Mouse (Mus musculus) hindbrain, embryonic 13.5 days (tissue): ENCODE data around the gene L2hgdh. TPM values are rescaled to one million over a fixed set of nuclear protein-coding genes. Genes with fewer than 3 reads are reported as not detected.
A peak's percentile ranks its signal among the peaks of the same experiment; 100 is the strongest.

Experiments
- ATAC-seq: fragments of 200-750 bp; cut with Nextera tagmentation; 2 replicates; pipeline ENCODE4 v1.8.0; 2017; ENCODE audit warnings: moderate TSS enrichment; ENCODE audit not compliant: low FRiP score
- H3K27ac ChIP-seq: fragments of 300-500 bp; sonication (generic); 2 replicates; pipeline ENCODE4 v1.5.1; 2015; ENCODE audit warnings: inconsistent platforms, mild to moderate bottlenecking, moderate library complexity
- H3K27me3 ChIP-seq: fragments of 300-500 bp; sonication (generic); 2 replicates; pipeline ENCODE4 v1.6.1; 2015; ENCODE audit warnings: mild to moderate bottlenecking, inconsistent platforms
- H3K36me3 ChIP-seq: fragments of 300-500 bp; sonication (generic); 2 replicates; pipeline ENCODE4 v1.6.1; 2015; ENCODE audit warnings: mild to moderate bottlenecking, inconsistent platforms
- H3K4me1 ChIP-seq: fragments of 300-500 bp; sonication (generic); replicated peaks from 2 replicates; pipeline ENCODE4 v1.6.1; 2015; ENCODE audit warnings: inconsistent platforms
- H3K4me2 ChIP-seq: fragments of 300-500 bp; sonication (generic); 2 replicates; pipeline ENCODE4 v1.6.1; 2015; ENCODE audit warnings: inconsistent platforms, mild to moderate bottlenecking, moderate library complexity
- H3K4me3 ChIP-seq: fragments of 300-500 bp; sonication (generic); 2 replicates; pipeline ENCODE4 v1.5.1; 2015; ENCODE audit warnings: mild to moderate bottlenecking, inconsistent platforms
- H3K9ac ChIP-seq: fragments of 300-500 bp; sonication (generic); 2 replicates; pipeline ENCODE4 v1.6.1; 2015; ENCODE audit warnings: mild to moderate bottlenecking, inconsistent platforms
- H3K9me3 ChIP-seq: fragments of 300-500 bp; sonication (generic); 2 replicates; pipeline ENCODE4 v1.6.1; 2016; ENCODE audit warnings: inconsistent platforms
- WGBS: fragments of 180-500 bp; shearing (Covaris S2); methylation state at CpG from one replicate; pipeline ENCODE4 v1.1.7; 2015; 5-methylcytosine and 5-hydroxymethylcytosine counted together
- polyA plus RNA-seq: library from polyadenylated mRNA; unstranded; fragments of >200 nt; fragmentation: Nextera tagmentation; extraction: Ambion mirVana; gene quantifications from 2 replicates; pipeline ENCODE4 v1.2.1, GENCODE M21; 2015

L2hgdh gene
- polyA plus RNA-seq, 1 experiment from 2014 or later: 11.5 TPM

GRCm38 (mm10) chr12:69723376-69723775, 1.3 kb downstream of the L2hgdh start:
- no peak overlapping the region for H3K4me3 ChIP-seq

GRCm38 (mm10) chr12:69722857-69723256, 1.8 kb downstream of the L2hgdh start:
- Histone ChIP-seq H3K36me3 (peaks cover 29% of the 10 kb centered on the region), H3K27me3 (no peaks in the 10 kb centered on the region), H3K27ac (no peak overlapping the region), H3K4me3 (no peak overlapping the region), H3K4me1 (peaks cover 18% of the 10 kb centered on the region), H3K9me3 (peaks cover 14% of the 10 kb centered on the region; the same call in 1 of the 2 replicates), H3K9ac (no peak overlapping the region), H3K4me2 (no peak overlapping the region)
- 88% methylated on average over 3 of the region's 3 CpGs for WGBS
- no peak for ATAC-seq

More at GRCm38 (mm10) chr12:69723376-69723775, 1.3 kb downstream of the L2hgdh start:
- H3K9ac ChIP-seq: 0 out of 2 replicates have a peak overlapping the region, but pooled peaks have one; percentile 78
- H3K36me3 ChIP-seq: peaks cover 24% of the 10 kb centered on the region
- 72% methylated on average over 2 of the region's 2 CpGs for WGBS
- H3K9me3 ChIP-seq: peaks cover 14% of the 10 kb centered on the region; the same call in 1 of the 2 replicates
- H3K4me2 ChIP-seq: peak overlapping the region; percentile 84
- ATAC-seq: no peak
- H3K4me1 ChIP-seq: peaks cover 18% of the 10 kb centered on the region
- no peaks in the 10 kb centered on the region for H3K27me3 ChIP-seq
- H3K27ac ChIP-seq: no peak overlapping the region

- no peak for ATAC-seq
- H3K36me3 ChIP-seq: peaks cover 24% of the 10 kb centered on the region
- H3K27ac ChIP-seq: no peak overlapping the region
- H3K4me3 ChIP-seq: no peak overlapping the region
- H3K4me2 ChIP-seq: no peak overlapping the region
- no peaks in the 10 kb centered on the region for H3K27me3 ChIP-seq
- no peaks in the 10 kb centered on the region for H3K4me1 ChIP-seq
- no peak overlapping the region for H3K9ac ChIP-seq
- H3K9me3 ChIP-seq: no peaks in the 10 kb centered on the region
Measured at GRCm38 (mm10) chr12:69713628-69714027, 11.0 kb downstream of the L2hgdh start.

GRCm38 (mm10) chr12:69704799-69705458, 19.7 kb downstream of the L2hgdh start:
- Histone ChIP-seq H3K27ac (no peak overlapping the region), H3K9ac (no peak overlapping the region), H3K4me2 (no peak overlapping the region), H3K4me1 (no peaks in the 10 kb centered on the region), H3K36me3 (peaks cover 13% of the 10 kb centered on the region), H3K27me3 (no peaks in the 10 kb centered on the region), H3K4me3 (no peak overlapping the region), H3K9me3 (no peaks in the 10 kb centered on the region)
- ATAC-seq: no peak
- WGBS: 91% methylated on average over 11 of the region's 11 CpGs

GRCm38 (mm10) chr12:69698352-69698751, 26.3 kb downstream of the L2hgdh start:
- H3K9ac ChIP-seq: no peak overlapping the region
- H3K4me3 ChIP-seq: no peak overlapping the region
- no peaks in the 10 kb centered on the region for H3K27me3 ChIP-seq
- ATAC-seq: no peak
- no peaks in the 10 kb centered on the region for H3K4me1 ChIP-seq
- no peak overlapping the region for H3K27ac ChIP-seq
- no peaks in the 10 kb centered on the region for H3K9me3 ChIP-seq
- peaks cover 10% of the 10 kb centered on the region for H3K36me3 ChIP-seq
- H3K4me2 ChIP-seq: no peak overlapping the region
- WGBS: 84% methylated on average over 6 of the region's 6 CpGs

GRCm38 (mm10) chr12:69696746-69697145, 27.9 kb downstream of the L2hgdh start:
- Histone ChIP-seq H3K4me3 (no peak overlapping the region), H3K27me3 (no peaks in the 10 kb centered on the region), H3K4me1 (no peaks in the 10 kb centered on the region), H3K9ac (no peak overlapping the region), H3K9me3 (no peaks in the 10 kb centered on the region), H3K4me2 (no peak overlapping the region), H3K27ac (no peak overlapping the region), H3K36me3 (peaks cover 6% of the 10 kb centered on the region)
- 83% methylated on average over 5 of the region's 5 CpGs for WGBS
- no peak for ATAC-seq

- no peaks in the 10 kb centered on the region for H3K36me3 ChIP-seq
- ATAC-seq: no peak
- 86% methylated on average over 17 of the region's 17 CpGs for WGBS
- H3K4me2 ChIP-seq: no peak overlapping the region
- H3K4me3 ChIP-seq: no peak overlapping the region
- no peaks in the 10 kb centered on the region for H3K4me1 ChIP-seq
- H3K9ac ChIP-seq: no peak overlapping the region
- no peaks in the 10 kb centered on the region for H3K27me3 ChIP-seq
- no peaks in the 10 kb centered on the region for H3K9me3 ChIP-seq
- no peak overlapping the region for H3K27ac ChIP-seq
Measured at GRCm38 (mm10) chr12:69693471-69693870, 31.2 kb downstream of the L2hgdh start.

- no peaks in the 10 kb centered on the region for H3K36me3 ChIP-seq
- H3K4me1 ChIP-seq: no peaks in the 10 kb centered on the region
- WGBS: 93% methylated on average over 4 of the region's 4 CpGs
- no peak overlapping the region for H3K9ac ChIP-seq
- H3K4me2 ChIP-seq: no peak overlapping the region
- H3K4me3 ChIP-seq: no peak overlapping the region
- H3K27me3 ChIP-seq: no peaks in the 10 kb centered on the region
- no peaks in the 10 kb centered on the region for H3K9me3 ChIP-seq
- no peak overlapping the region for H3K27ac ChIP-seq
- no peak for ATAC-seq
Measured at GRCm38 (mm10) chr12:69690714-69691113, 34.0 kb downstream of the L2hgdh start.

- Histone ChIP-seq H3K9me3 (no peaks in the 10 kb centered on the region), H3K4me1 (no peaks in the 10 kb centered on the region), H3K36me3 (no peaks in the 10 kb centered on the region), H3K4me2 (no peak overlapping the region), H3K4me3 (no peak overlapping the region), H3K27ac (no peak overlapping the region), H3K27me3 (no peaks in the 10 kb centered on the region), H3K9ac (no peak overlapping the region)
- ATAC-seq: no peak
Measured at GRCm38 (mm10) chr12:69689094-69689493, 35.6 kb downstream of the L2hgdh start.

- Histone ChIP-seq H3K4me3 (no peak overlapping the region), H3K27ac (no peak overlapping the region), H3K9me3 (no peaks in the 10 kb centered on the region), H3K27me3 (no peaks in the 10 kb centered on the region), H3K36me3 (no peaks in the 10 kb centered on the region), H3K4me1 (no peaks in the 10 kb centered on the region), H3K9ac (no peak overlapping the region), H3K4me2 (no peak overlapping the region)
- WGBS: 58% methylated on average over 2 of the region's 2 CpGs
- no peak for ATAC-seq
Measured at GRCm38 (mm10) chr12:69688368-69688767, 36.3 kb downstream of the L2hgdh start.

GRCm38 (mm10) chr12:69683537-69683936, 41.1 kb downstream of the L2hgdh start:
- Histone ChIP-seq H3K27me3 (no peaks in the 10 kb centered on the region), H3K4me1 (peaks cover 15% of the 10 kb centered on the region), H3K36me3 (no peaks in the 10 kb centered on the region), H3K9ac (no peak overlapping the region), H3K9me3 (no peaks in the 10 kb centered on the region), H3K4me2 (no peak overlapping the region), H3K4me3 (no peak overlapping the region), H3K27ac (no peak overlapping the region)
- no peak for ATAC-seq
- WGBS: 49% methylated on average over 10 of the region's 10 CpGs

- H3K4me1 ChIP-seq: peaks cover 15% of the 10 kb centered on the region
- ATAC-seq: no peak
- no peak overlapping the region for H3K4me3 ChIP-seq
- no peaks in the 10 kb centered on the region for H3K36me3 ChIP-seq
- H3K27ac ChIP-seq: no peak overlapping the region
- H3K9ac ChIP-seq: no peak overlapping the region
- H3K4me2 ChIP-seq: peak overlapping the region; percentile 61
- H3K9me3 ChIP-seq: no peaks in the 10 kb centered on the region
- WGBS: 50% methylated on average over 14 of the region's 14 CpGs
- H3K27me3 ChIP-seq: no peaks in the 10 kb centered on the region
Measured at GRCm38 (mm10) chr12:69682788-69683419, 41.8 kb downstream of the L2hgdh start.
